Mouse (Mus musculus) G1E-ER4 (cell line): Measurements from ENCODE around the gene Mrpl2. TPM values are rescaled to one million over a fixed set of nuclear protein-coding genes. Genes with fewer than 3 reads are reported as not detected.

Source experiments
- GATA1 ChIP-seq: IDR thresholded peaks from one replicate; pipeline ENCODE4 v1.8.0; 2012; ENCODE audit warnings: low read length, inconsistent platforms
- polyA plus RNA-seq: library from polyadenylated mRNA; stranded (reverse); fragments of >175 nt; gene quantifications from 2 replicates; pipeline ENCODE4 v1.2.3, GENCODE M21; 2012

Gene Mrpl2
- polyA plus RNA-seq, 1 experiment: 1,047 TPM

DNA sequence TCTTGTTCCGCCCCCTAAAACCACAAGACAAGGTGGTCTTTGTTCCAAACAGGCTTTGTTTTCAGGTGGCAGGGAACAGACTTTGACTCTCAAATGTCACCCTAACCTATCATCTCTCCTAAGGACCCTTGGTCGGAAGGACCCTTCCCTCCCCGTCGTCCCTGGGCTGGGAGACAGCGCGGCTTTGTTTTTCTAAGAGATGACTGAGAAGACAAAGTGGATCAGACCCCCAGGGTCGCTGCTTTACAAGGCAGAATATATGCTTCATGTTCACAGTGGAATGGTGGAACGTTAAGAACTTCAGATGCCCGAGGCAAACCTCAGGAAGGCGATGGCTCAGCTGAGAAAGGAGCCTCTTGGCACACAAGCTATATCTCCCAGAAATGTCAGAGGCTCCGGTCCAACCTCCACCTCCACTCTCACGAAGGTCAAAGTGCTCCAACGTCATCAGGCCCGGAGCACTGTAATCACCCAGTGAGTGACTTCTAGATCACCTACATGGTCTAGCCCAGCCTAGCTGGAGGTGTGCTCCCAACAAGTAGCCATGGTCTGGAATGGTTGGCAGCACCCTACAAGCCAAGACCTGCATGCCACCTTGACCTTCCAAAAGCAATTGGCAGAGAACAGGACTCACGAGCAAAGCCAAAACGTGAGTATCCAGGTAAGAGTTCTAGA, 26.2 kb upstream of the Mrpl2 start:
- TF ChIP-seq GATA1: no peak

GRCm38 (mm10) chr17:46621324-46621723, 24.7 kb upstream of the Mrpl2 start:
- no peak for TF ChIP-seq GATA1

GRCm38 (mm10) chr17:46622269-46622668, 23.8 kb upstream of the Mrpl2 start:
- TF ChIP-seq GATA1: no peak

GRCm38 (mm10) chr17:46623819-46624557, 22.0 kb upstream of the Mrpl2 start:
- TF ChIP-seq GATA1: no peak

DNA sequence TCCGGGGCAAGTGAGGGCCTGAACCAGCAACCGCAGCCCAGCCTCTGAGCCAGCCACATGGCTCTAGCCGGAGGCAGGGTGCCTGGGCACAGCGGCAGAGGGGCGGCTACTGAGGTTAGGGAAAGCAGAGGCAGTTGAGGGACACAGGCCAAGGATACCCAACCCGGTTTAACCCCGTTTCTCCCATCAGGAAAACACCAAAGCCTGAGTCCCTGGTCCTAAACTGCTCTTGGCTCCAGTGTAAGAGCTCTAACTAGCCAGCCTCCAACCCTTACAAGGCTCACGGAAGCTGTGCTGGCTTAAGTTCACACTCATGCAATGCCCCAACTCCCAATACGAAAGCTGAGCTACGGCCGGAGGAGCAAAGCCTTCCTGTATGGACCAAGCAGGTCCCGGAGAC, 21.4 kb upstream of the Mrpl2 start:
- no peak for TF ChIP-seq GATA1

GRCm38 (mm10) chr17:46627409-46627808, 18.6 kb upstream of the Mrpl2 start:
- TF ChIP-seq GATA1: no peak

DNA sequence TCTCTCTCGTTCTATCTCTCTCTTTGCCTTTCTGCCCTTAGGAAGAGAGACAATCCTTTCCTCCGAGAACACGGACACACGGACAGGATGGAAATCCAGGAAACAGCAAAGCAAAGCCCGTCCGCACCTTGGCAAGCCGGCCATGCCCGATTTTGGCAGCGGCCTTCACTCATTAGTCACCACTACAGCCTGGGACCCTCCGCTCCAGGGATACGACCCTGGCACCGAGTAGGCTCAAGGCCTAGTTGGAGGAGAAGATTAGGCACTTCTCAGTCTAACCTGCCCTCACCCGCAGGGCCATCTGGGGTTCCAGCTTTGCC, 17.6 kb upstream of the Mrpl2 start:
- no peak for TF ChIP-seq GATA1

DNA sequence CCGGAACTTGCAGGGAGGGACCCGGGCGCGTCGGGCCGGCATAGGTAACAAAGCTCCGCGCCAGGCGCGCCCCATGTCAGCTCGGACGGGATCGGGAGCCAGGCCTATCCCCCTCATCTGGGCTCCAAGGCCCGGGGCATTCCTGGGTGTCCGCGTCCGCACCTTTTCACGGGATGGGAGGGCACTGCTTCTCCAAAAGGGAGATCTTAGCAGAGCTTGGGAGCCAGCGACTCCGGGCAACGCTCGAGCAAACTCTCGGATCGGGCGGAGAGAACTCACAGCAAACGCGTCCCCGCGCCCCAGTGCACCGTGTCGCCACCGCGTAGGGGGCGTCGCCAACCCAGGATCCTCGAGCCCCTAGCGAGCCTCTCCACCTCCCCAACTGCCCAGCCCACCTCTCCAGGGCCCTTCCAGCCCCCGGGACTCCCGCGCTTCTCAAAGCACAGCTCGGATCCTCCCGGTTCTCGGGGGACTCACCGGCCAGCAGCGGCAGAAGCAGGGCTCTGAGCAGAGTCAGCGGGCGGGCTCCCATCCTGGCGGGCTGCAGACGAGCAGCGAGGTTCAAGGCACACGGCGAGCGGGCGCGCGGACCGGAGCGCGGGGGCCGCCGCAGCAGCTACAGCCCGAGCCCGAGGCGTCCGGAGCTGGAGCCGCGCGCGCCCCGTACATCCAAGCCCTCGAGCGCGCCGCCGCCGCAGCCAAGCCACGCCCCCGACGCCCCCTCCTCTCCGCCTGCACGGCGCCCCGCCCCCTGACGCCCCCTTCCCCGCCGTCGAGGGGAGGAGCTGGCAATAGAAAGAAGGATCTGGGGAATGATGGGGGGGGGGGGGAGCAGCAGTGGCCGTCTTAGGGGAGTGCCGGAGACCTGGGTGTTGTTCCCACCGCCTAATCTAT, 17.0 kb upstream of the Mrpl2 start, which contains the start of gene Ptk7:
Gene Ptk7, minus strand, starts transcription at position 714 of the 894 bp plus-strand sequence.
- no peak for TF ChIP-seq GATA1

- TF ChIP-seq GATA1: no peak
Measured at GRCm38 (mm10) chr17:46629685-46630441, 16.2 kb upstream of the Mrpl2 start.

DNA sequence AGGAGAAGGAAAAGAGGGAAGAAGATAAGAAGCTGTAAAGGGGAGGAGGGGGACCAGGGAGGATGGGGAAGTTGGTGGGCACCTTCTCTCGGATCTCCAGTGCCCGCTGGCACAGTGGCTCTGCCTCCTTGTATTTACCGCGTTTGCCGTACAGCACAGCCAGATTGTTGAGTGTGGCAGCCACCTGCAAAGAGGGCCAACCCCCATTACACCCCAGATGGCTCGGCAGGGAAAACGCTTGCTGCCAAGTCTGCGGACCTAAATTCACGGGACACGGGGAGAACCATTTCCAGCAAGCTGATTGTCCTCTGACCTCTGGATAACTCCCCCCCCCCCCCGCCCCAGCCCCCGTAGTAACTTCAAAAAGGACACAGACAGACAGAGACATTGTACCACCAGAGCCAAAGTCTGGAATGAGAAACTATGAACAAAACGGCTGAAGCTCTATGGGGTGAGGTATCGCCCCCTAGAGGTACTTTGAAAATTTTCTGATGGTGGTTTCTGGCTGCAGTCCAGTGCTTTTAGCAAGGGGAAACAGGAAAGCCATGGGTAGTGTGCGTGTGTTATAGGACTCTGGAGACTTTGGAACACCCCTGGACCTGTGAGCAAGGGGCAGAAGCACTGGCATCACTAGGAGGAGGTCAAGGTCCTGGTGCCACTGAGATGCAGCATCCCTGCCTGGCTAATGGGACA, 9.1 kb upstream of the Mrpl2 start:
- no peak for TF ChIP-seq GATA1

GRCm38 (mm10) chr17:46639929-46640328, 6.1 kb upstream of the Mrpl2 start:
- TF ChIP-seq GATA1: no peak

- no peak for TF ChIP-seq GATA1
Measured at GRCm38 (mm10) chr17:46642060-46642459, 4.0 kb upstream of the Mrpl2 start.

- no peak for TF ChIP-seq GATA1
Measured at GRCm38 (mm10) chr17:46644152-46644805, 1.8 kb upstream of the Mrpl2 start.

- no peak for TF ChIP-seq GATA1
Measured at GRCm38 (mm10) chr17:46644916-46645475, 1.0 kb upstream of the Mrpl2 start.

GRCm38 (mm10) chr17:46646322-46646662, 263 bp downstream of the Mrpl2 start:
- no peak for TF ChIP-seq GATA1
